Mouse (Mus musculus) testis, adult 2 months (tissue): ENCODE measurements around the gene Gna14.

Experiments used
- CTCF ChIP-seq: fragments of 200-500 bp; IDR thresholded peaks from 2 replicates; pipeline ENCODE4 v1.5.1; 2012; ENCODE audit warnings: low read depth, mild to moderate bottlenecking, inconsistent platforms, low read length, moderate library complexity; ENCODE audit not compliant: control insufficient read depth, insufficient read depth, insufficient replicate concordance
- POLR2A ChIP-seq: fragments of 200-500 bp; IDR thresholded peaks from 2 replicates; pipeline ENCODE4 v1.6.1; 2012; ENCODE audit warnings: low read depth, mild to moderate bottlenecking, inconsistent platforms, low read length, moderate library complexity; ENCODE audit not compliant: control insufficient read depth

DNA sequence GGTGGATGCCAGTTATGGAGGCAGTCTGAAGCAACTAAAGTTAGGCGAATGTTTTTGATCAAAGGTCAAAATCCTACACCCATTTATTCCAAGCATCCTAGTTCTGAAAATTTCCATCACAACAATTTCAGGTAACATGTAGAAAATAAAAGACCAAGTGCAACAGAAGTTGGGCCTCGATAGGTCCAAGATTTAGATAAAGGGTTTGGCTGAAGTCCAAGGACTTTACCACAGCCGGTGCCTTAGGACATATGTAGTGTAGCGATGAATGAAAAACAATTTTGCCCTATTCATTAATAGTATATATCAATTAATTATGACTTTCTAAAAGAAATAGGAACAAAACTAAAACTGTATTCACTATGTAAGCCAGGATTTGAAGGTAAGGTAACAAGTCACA is 187.6 kb downstream of the Gna14 start:
- TF ChIP-seq CTCF (no peak), POLR2A (no peak)
